Comparison of ENCODE assay signal across 9 mouse cellular contexts in genomic region chr15:86169817-86170110, GRCm38 (mm10). TPM values are rescaled to one million over a fixed set of nuclear protein-coding genes. Genes with fewer than 3 reads are reported as not detected.
DNase-seq lines count a peak whose midpoint lies in the region; ATAC-seq lines count a peak whose summit lies in the region.
"Had no signal": no experiment of that assay in that cellular context is flagged by ENCODE, and none has a peak within 500 bp of the region (broad histone marks: within the 10 kb centered on the region; RNA-seq: fewer than 3 reads in every experiment).

No protein-coding gene starts in this region.

- WGBS in heart, embryonic 10.5 days, result 73% methylated on average over 4 of the region's 4 CpGs
- WGBS in embryonic facial prominence, embryonic 14.5 days, result 70% methylated on average over 4 of the region's 4 CpGs
- 55% methylated on average over 4 of the region's 4 CpGs for WGBS in liver, embryonic 16.5 days (ENCODE audit: insufficient replicate concordance)

- no peaks in the 10 kb centered on the region for H3K9me3 ChIP-seq in heart, embryonic 10.5 days
- H3K9me3 ChIP-seq in embryonic facial prominence, embryonic 14.5 days (ENCODE audit: control insufficient read depth, low read length), result no peaks in the 10 kb centered on the region
- no peaks in the 10 kb centered on the region for H3K9me3 ChIP-seq in liver, embryonic 16.5 days (replicated peaks; ENCODE audit: control insufficient read depth, low read length)

- no peak overlapping the region for H3K4me3 ChIP-seq in heart, embryonic 10.5 days
- no peak overlapping the region for H3K4me3 ChIP-seq in embryonic facial prominence, embryonic 14.5 days (ENCODE audit: low read depth, low read length)
- no peak overlapping the region for H3K4me3 ChIP-seq in liver, embryonic 16.5 days (ENCODE audit: low read depth, low read length)

- intact Hi-C loops in gastrocnemius, postnatal 36 days (cut with DNase I), result no loop called here

- peak; percentile 73 for DNase-seq in heart, adult 8-10 months (ENCODE audit: low spot score)
- DNase-seq in heart, embryonic 10.5 days (ENCODE audit: low spot score), result no peak
- DNase-seq in MN1 (ENCODE audit: low spot score), result peak; percentile 73
- peak; percentile 13 for DNase-seq in embryonic facial prominence, embryonic 14.5 days (ENCODE audit: low spot score)
- DNase-seq in natural killer cell, adult 2 months (ENCODE audit: low spot score in 2 of 2), result no peak
- no peak for DNase-seq in gastrocnemius, postnatal 36 days

- no peaks in the 10 kb centered on the region for H3K36me3 ChIP-seq in heart, embryonic 10.5 days
- H3K36me3 ChIP-seq in embryonic facial prominence, embryonic 14.5 days (ENCODE audit: control insufficient read depth, insufficient read depth, low read length), result peaks cover 2% of the 10 kb centered on the region; the same call in 1 of the 2 replicates
- no peaks in the 10 kb centered on the region for H3K36me3 ChIP-seq in liver, embryonic 16.5 days (ENCODE audit: control insufficient read depth, insufficient read depth)

- no peak overlapping the region for H3K9ac ChIP-seq in embryonic facial prominence, embryonic 14.5 days (ENCODE audit: low read depth, low read length)
- no peak overlapping the region for H3K9ac ChIP-seq in liver, embryonic 16.5 days (ENCODE audit: low read depth, low read length)

- H3K27me3 ChIP-seq in heart, embryonic 10.5 days (ENCODE audit: insufficient read depth, poor library complexity, severe bottlenecking), result no peaks in the 10 kb centered on the region
- H3K27me3 ChIP-seq in embryonic facial prominence, embryonic 14.5 days (replicated peaks; ENCODE audit: control insufficient read depth, insufficient read depth, low read length), result no peaks in the 10 kb centered on the region
- H3K27me3 ChIP-seq in liver, embryonic 16.5 days (ENCODE audit: control insufficient read depth, insufficient read depth, low read depth, low read length), result no peaks in the 10 kb centered on the region

- ATAC-seq in embryonic facial prominence, embryonic 14.5 days (ENCODE audit: low read depth), result no peak
- ATAC-seq in liver, embryonic 16.5 days (ENCODE audit: low read depth), result peak; percentile 45
- ATAC-seq in granulocyte monocyte progenitor cell, adult 5-6 weeks (replicated peaks; ENCODE audit: poor library complexity, severe bottlenecking), result no peak
- ATAC-seq: hindbrain, embryonic 16.5 days had no signal

- no peak overlapping the region for H3K4me2 ChIP-seq in embryonic facial prominence, embryonic 14.5 days (ENCODE audit: low read depth, low read length)
- no peak overlapping the region for H3K4me2 ChIP-seq in liver, embryonic 16.5 days (ENCODE audit: low read depth, low read length)

- H3K4me1 ChIP-seq in heart, embryonic 10.5 days, result peaks cover 66% of the 10 kb centered on the region
- peaks cover 35% of the 10 kb centered on the region for H3K4me1 ChIP-seq in embryonic facial prominence, embryonic 14.5 days (ENCODE audit: control insufficient read depth, insufficient read depth, low read length)
- no peaks in the 10 kb centered on the region; the same call in 1 of the 2 replicates for H3K4me1 ChIP-seq in liver, embryonic 16.5 days (ENCODE audit: control insufficient read depth, low read depth, low read length)

- no peak overlapping the region; the same call in 1 of the 2 replicates for H3K27ac ChIP-seq in heart, embryonic 10.5 days
- no peak overlapping the region for H3K27ac ChIP-seq in embryonic facial prominence, embryonic 14.5 days (replicated peaks; ENCODE audit: low read depth, low read length)
- no peak overlapping the region for H3K27ac ChIP-seq in liver, embryonic 16.5 days (ENCODE audit: low read length)

RNA-seq across cellular contexts. Expression of gene Cerk, which starts 16.2 kb away (rescaled TPM):
- total RNA-seq in heart, adult 8-10 months (2022), result 10 to 100 TPM; 25.5 to 32.9 (median 29.4) TPM
- 8.3 and 10.3 TPM in 2 replicates for polyA plus RNA-seq in heart, embryonic 10.5 days (2016; fragmentation: Nextera tagmentation; extraction: Ambion mirVana)
- polyA plus RNA-seq in embryonic facial prominence, embryonic 14.5 days (2014; fragmentation: Nextera tagmentation; extraction: Ambion mirVana), result 16.0 and 16.1 TPM in 2 replicates
- 4.7 and 4.8 TPM in 2 replicates for polyA plus RNA-seq in liver, embryonic 16.5 days (2015; fragmentation: Nextera tagmentation; extraction: Ambion mirVana)
- 1 to 10 TPM; 3.6 to 5.3 TPM for total RNA-seq in gastrocnemius, postnatal 36 days (2021)
- 26.3 and 29.8 TPM in 2 replicates for total RNA-seq in granulocyte monocyte progenitor cell, adult 5-6 weeks (2014; fragmentation: Nextera tagmentation)
- 41.4 and 47.9 TPM in 2 replicates for total RNA-seq in granulocyte monocyte progenitor cell, adult 5-6 weeks (2017)

RNA-seq across cellular contexts. Expression of gene Tbc1d22a, which starts 44.5 kb away (rescaled TPM):
- 10 to 100 TPM; 24.9 to 30.8 (median 27.7) TPM for total RNA-seq in heart, adult 8-10 months (2022)
- 9.5 and 11.6 TPM in 2 replicates for polyA plus RNA-seq in heart, embryonic 10.5 days (2016; fragmentation: Nextera tagmentation; extraction: Ambion mirVana)
- 8.1 and 11.1 TPM in 2 replicates for polyA plus RNA-seq in embryonic facial prominence, embryonic 14.5 days (2014; fragmentation: Nextera tagmentation; extraction: Ambion mirVana)
- polyA plus RNA-seq in liver, embryonic 16.5 days (2015; fragmentation: Nextera tagmentation; extraction: Ambion mirVana), result 6.8 and 8.1 TPM in 2 replicates
- 10 to 100 TPM; 13.5 to 16.0 TPM for total RNA-seq in gastrocnemius, postnatal 36 days (2021)
- total RNA-seq in granulocyte monocyte progenitor cell, adult 5-6 weeks (2014; fragmentation: Nextera tagmentation), result 18.6 and 18.8 TPM in 2 replicates
- 26.5 and 46.7 TPM in 2 replicates for total RNA-seq in granulocyte monocyte progenitor cell, adult 5-6 weeks (2017)

Comparison
In these comparisons a context has a peak if more than half of its experiments do, and no peak if none do; other contexts are left out.
1. DNase-seq: peak in heart, adult 8-10 months (single experiment), MN1 (single experiment) and embryonic facial prominence, embryonic 14.5 days (single experiment); none in heart, embryonic 10.5 days (single experiment), natural killer cell, adult 2 months (0 of 2) and gastrocnemius, postnatal 36 days (0 of 2).
2. RNA of gene Cerk, which starts 16.2 kb away (total RNA-seq): 26.3 to 47.9 TPM in granulocyte monocyte progenitor cell, adult 5-6 weeks and 25.5 to 32.9 TPM in heart, adult 8-10 months; 3.6 to 5.3 TPM in gastrocnemius, postnatal 36 days; every median in the first group is over 4 times any median in the second.